Mouse (Mus musculus) adrenal gland, postnatal 36 days (tissue): ENCODE results near the gene Foxf2. TPM values are rescaled to one million over a fixed set of nuclear protein-coding genes. Genes with fewer than 3 reads are reported as not detected.

Experiments
- microRNA-seq: library from miRNA; unstranded; fragments of <30 nt; microRNA quantifications from one replicate; pipeline ENCODE4 v1.2.0, GENCODE M21; 2021
- total RNA-seq, 2 experiments: library from RNA; stranded (reverse); gene quantifications; 2 replicates each; pipeline ENCODE4 v1.2.3; 2021

The Foxf2 gene
- total RNA-seq, 2 experiments from 2014 or later = not detected

Small RNA genes lying within 50 kb of the gene (microRNA-seq; reads per million reads assigned to microRNA genes)
- gene Gm27516 = not detected

Other genes with a start within 250 kb of the Foxf2 start
- under 1 TPM; 0.10 to 0.26 TPM for gene Foxq1, start 69.7 kb upstream of the Foxf2 start, total RNA-seq
- not detected for gene A530084C06Rik, start 66.5 kb upstream of the Foxf2 start, total RNA-seq
- 1 to 10 TPM; 9.3 to 9.4 TPM for gene Foxc1, start 180.8 kb downstream of the Foxf2 start, total RNA-seq